Mouse (Mus musculus): Measurements from ENCODE around the gene Ndufs2. TPM values are rescaled to one million over a fixed set of nuclear protein-coding genes. Genes with fewer than 3 reads are reported as not detected.

Ndufs2 gene
- polyA plus RNA-seq (2015; fragmentation: Nextera tagmentation; extraction: Ambion mirVana), result 257 and 263 TPM in 2 replicates

- peak; percentile 7; the same call in 1 of the 2 replicates for ATAC-seq (ENCODE audit: low read depth)
These were observed at the start of gene Ndufs2 for GRCm38 (mm10) chr1:171250680-171251593. Ndufs2 (minus strand) TSS chr1:171251388.

DNA sequence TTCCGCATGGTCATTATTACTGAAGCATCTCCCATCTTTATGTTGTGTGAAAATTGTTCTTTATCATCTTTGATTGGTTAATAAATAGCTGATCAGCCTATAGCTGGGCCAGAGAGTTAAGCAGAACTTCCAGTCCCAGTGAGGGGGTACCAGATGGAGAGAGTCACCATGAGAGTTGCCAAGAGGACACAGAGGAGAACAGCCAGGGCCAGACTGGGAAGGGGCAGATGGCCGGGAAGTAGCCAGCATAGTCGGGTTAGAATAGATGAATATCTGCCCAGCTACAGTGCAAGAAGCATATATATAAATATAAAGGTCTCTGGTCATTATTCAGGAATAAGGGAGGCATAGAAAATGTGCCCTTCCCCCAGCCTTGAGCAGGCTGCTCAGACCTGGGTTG lies 47.0 kb upstream of the Ndufs2 start:
- H3K9ac ChIP-seq, result no peak overlapping the region
- WGBS, result 75% methylated on average over 3 of the region's 3 CpGs
- no peaks in the 10 kb centered on the region for H3K36me3 ChIP-seq
- no peak overlapping the region for H3K4me3 ChIP-seq
- no peaks in the 10 kb centered on the region for H3K9me3 ChIP-seq
- no peak overlapping the region for H3K27ac ChIP-seq (replicated peaks)
- H3K27me3 ChIP-seq, result peaks cover 39% of the 10 kb centered on the region
- no peak overlapping the region for H3K4me2 ChIP-seq
- H3K4me1 ChIP-seq (replicated peaks), result peaks cover 12% of the 10 kb centered on the region
- no peak for ATAC-seq (ENCODE audit: low read depth)

More at GRCm38 (mm10) chr1:171250680-171251593, at the start of gene Ndufs2:
- Histone ChIP-seq H3K9me3 (no peaks in the 10 kb centered on the region), H3K36me3 (no peaks in the 10 kb centered on the region), H3K4me3 (peak within 1 kb of the TSS; percentile 29), H3K9ac (peak within 1 kb of the TSS; percentile 41), H3K27ac (replicated peaks) (peak within 1 kb of the TSS; percentile 77), H3K4me1 (replicated peaks) (peaks cover 61% of the 10 kb centered on the region), H3K27me3 (no peaks in the 10 kb centered on the region), H3K4me2 (peak within 1 kb of the TSS; percentile 53)
- 12% methylated on average over 26 of the region's 26 CpGs for WGBS

- H3K4me3 ChIP-seq, result peak overlapping the region; percentile 63
- peak; percentile 19; the same call in 1 of the 2 replicates for ATAC-seq (ENCODE audit: low read depth)
- no peaks in the 10 kb centered on the region for H3K9me3 ChIP-seq
- WGBS, result 21% methylated on average over 3 of the region's 3 CpGs
- peaks cover 1% of the 10 kb centered on the region for H3K36me3 ChIP-seq
- peak overlapping the region; percentile 54 for H3K4me2 ChIP-seq
- H3K9ac ChIP-seq, result peak overlapping the region; percentile 85
- H3K27ac ChIP-seq (replicated peaks), result peak overlapping the region; percentile 94
- H3K27me3 ChIP-seq, result peaks cover 36% of the 10 kb centered on the region
- H3K4me1 ChIP-seq (replicated peaks), result peaks cover 14% of the 10 kb centered on the region
These were observed 43.8 kb upstream of the Ndufs2 start for GRCm38 (mm10) chr1:171295063-171295402.

GRCm38 (mm10) chr1:171294298-171295062 lies 43.3 kb upstream of the Ndufs2 start, which contains the start of gene Ufc1:
Ufc1 (minus strand) TSS chr1:171295024.
- Histone ChIP-seq H3K36me3 (peaks cover 7% of the 10 kb centered on the region), H3K9me3 (no peaks in the 10 kb centered on the region), H3K27ac (replicated peaks) (peak within 1 kb of the TSS; percentile 94), H3K4me2 (peak within 1 kb of the TSS; percentile 80), H3K9ac (peak within 1 kb of the TSS; percentile 85), H3K4me3 (peak within 1 kb of the TSS; percentile 63), H3K4me1 (replicated peaks) (peaks cover 14% of the 10 kb centered on the region), H3K27me3 (peaks cover 34% of the 10 kb centered on the region)
- WGBS, result under 1% methylated on average over 42 of the region's 42 CpGs
- peak; percentile 84 for ATAC-seq (ENCODE audit: low read depth)

DNA sequence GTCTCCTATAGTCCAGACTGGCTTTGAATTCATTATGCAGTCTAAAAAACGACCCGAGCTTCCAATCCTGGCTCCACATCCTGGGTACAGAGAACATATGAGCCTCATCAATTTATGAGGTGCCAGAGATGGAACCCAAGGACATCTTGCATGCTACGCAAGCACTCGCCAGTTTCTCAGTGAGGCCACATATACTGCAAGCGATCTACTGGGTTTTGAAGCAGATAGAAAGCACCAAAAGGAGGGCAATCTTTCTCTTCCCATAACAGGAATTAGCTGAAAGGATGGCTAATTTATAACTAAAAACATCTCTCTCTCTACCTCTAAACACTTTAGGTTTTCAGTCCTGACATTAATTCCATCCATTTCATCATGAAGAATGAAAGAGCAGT lies 42.7 kb upstream of the Ndufs2 start:
- H3K36me3 ChIP-seq, result peaks cover 13% of the 10 kb centered on the region
- H3K4me3 ChIP-seq, result peak overlapping the region; percentile 63
- no peaks in the 10 kb centered on the region for H3K9me3 ChIP-seq
- peaks cover 33% of the 10 kb centered on the region for H3K27me3 ChIP-seq
- peaks cover 14% of the 10 kb centered on the region for H3K4me1 ChIP-seq (replicated peaks)
- H3K9ac ChIP-seq, result peak overlapping the region; percentile 85
- WGBS, result 39% methylated on average over 5 of the region's 5 CpGs
- ATAC-seq (ENCODE audit: low read depth), result no peak
- peak overlapping the region; percentile 80 for H3K4me2 ChIP-seq
- H3K27ac ChIP-seq (replicated peaks), result peak overlapping the region; percentile 94

DNA sequence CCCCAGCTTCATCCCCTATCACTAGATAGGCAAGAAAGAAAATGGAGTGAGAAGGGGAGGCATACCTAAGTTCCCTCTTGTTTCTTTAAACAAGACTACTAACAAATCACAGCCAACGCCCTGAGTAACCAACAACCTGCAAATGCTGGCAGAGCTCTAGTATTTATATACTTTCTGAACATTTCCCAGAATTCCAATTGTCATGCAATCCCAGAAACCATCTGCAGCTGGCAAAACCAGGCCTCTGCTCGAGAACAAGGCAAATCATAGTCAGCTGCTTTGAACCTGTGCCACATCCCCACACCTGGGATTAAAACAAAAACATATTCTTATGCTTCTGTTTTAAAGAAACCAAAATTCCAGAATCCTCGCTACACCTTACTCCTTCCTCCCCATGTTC lies 42.2 kb upstream of the Ndufs2 start:
- Histone ChIP-seq H3K9ac (peak overlapping the region; percentile 85), H3K4me3 (peak overlapping the region; percentile 63), H3K36me3 (peaks cover 18% of the 10 kb centered on the region), H3K4me1 (replicated peaks) (peaks cover 19% of the 10 kb centered on the region), H3K27me3 (peaks cover 27% of the 10 kb centered on the region), H3K9me3 (no peaks in the 10 kb centered on the region), H3K4me2 (peak overlapping the region; percentile 80), H3K27ac (replicated peaks) (no peak overlapping the region)
- 89% methylated on average over 3 of the region's 3 CpGs for WGBS
- no peak for ATAC-seq (ENCODE audit: low read depth)

- Histone ChIP-seq H3K4me2 (peak overlapping the region; percentile 68), H3K9me3 (no peaks in the 10 kb centered on the region), H3K27ac (replicated peaks) (peak overlapping the region; percentile 97), H3K36me3 (peaks cover 54% of the 10 kb centered on the region), H3K9ac (0 out of 2 replicates have a peak overlapping the region, but pooled peaks have one; percentile 97), H3K4me1 (replicated peaks) (peaks cover 41% of the 10 kb centered on the region), H3K4me3 (peak overlapping the region; percentile 88), H3K27me3 (no peaks in the 10 kb centered on the region)
- no peak for ATAC-seq (ENCODE audit: low read depth)
- WGBS, result 61% methylated on average over 4 of the region's 4 CpGs
These were observed 37.1 kb upstream of the Ndufs2 start for GRCm38 (mm10) chr1:171288328-171288727.

DNA sequence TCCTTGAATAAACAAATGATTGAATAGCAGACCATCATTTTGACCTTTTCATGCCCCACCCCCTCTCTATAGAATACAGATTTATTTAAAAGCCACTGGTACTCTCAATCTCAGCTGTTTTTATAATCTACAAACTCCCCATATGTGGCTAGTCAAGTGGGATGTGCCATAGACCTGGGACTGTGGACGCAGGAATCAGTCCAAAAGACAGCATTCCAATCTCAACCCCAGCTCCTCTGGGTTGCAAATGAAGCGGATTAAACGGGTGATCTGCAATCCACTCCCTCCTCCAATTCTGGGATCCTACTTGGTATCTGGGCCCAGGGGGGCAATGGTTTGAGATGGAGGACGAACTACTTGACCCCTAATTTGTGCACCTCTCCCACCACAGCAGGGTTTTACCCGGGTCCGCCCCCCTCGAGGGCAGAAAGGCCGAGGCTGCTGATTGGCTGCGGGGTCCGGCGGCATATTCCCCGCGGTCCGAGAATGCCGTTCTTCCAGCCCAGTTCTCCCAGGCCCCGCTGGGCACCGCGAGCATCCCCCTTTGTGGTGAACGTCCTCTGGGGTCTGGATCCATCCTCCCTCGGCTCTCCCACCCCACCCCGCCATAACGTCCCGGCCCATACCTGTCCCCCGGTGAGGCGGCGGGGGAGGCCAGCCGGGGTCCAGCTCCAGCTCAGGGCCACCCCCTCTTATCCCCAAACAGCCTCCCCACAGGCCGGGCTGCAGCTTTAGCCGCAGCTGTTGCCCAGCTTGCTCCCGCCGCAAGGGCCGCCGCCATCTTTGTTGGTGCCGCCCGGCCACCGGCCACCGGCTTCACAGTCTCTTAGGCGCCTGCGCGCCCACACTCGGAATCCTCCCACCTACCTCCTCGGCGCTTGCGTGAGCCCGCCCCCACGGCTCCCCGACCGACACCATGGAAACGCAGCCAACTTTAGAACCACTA lies 36.2 kb upstream of the Ndufs2 start, which contains the start of gene Usp21:
Gene Usp21 (minus strand): TSS at position 856 of the 946 bp plus-strand sequence.
- H3K9me3 ChIP-seq, result no peaks in the 10 kb centered on the region
- peaks cover 38% of the 10 kb centered on the region for H3K4me1 ChIP-seq (replicated peaks)
- peak within 1 kb of the TSS; percentile 97 for H3K27ac ChIP-seq (replicated peaks)
- WGBS, result under 1% methylated on average over 49 of the region's 49 CpGs
- H3K4me3 ChIP-seq, result peak within 1 kb of the TSS; percentile 88
- peak within 1 kb of the TSS; percentile 97 for H3K9ac ChIP-seq
- peaks cover 63% of the 10 kb centered on the region for H3K36me3 ChIP-seq
- no peaks in the 10 kb centered on the region for H3K27me3 ChIP-seq
- peak within 1 kb of the TSS; percentile 68 for H3K4me2 ChIP-seq
- peak; percentile 94 for ATAC-seq (ENCODE audit: low read depth)

- H3K4me1 ChIP-seq (replicated peaks), result peaks cover 46% of the 10 kb centered on the region
- peaks cover 65% of the 10 kb centered on the region for H3K36me3 ChIP-seq
- no peak overlapping the region for H3K27ac ChIP-seq (replicated peaks)
- 90% methylated on average over 19 of the region's 19 CpGs for WGBS
- no peaks in the 10 kb centered on the region for H3K9me3 ChIP-seq
- H3K27me3 ChIP-seq, result no peaks in the 10 kb centered on the region
- no peak for ATAC-seq (ENCODE audit: low read depth)
- H3K4me3 ChIP-seq, result peak overlapping the region; percentile 88
- peak overlapping the region; percentile 97 for H3K9ac ChIP-seq
- H3K4me2 ChIP-seq, result peak overlapping the region; percentile 68
These were observed 35.3 kb upstream of the Ndufs2 start for GRCm38 (mm10) chr1:171286517-171286916.

- 87% methylated on average over 20 of the region's 20 CpGs for WGBS
- H3K4me3 ChIP-seq, result no peak overlapping the region
- peaks cover 53% of the 10 kb centered on the region for H3K4me1 ChIP-seq (replicated peaks)
- H3K9me3 ChIP-seq, result no peaks in the 10 kb centered on the region
- H3K27me3 ChIP-seq, result no peaks in the 10 kb centered on the region
- no peak overlapping the region for H3K9ac ChIP-seq
- peaks cover 65% of the 10 kb centered on the region for H3K36me3 ChIP-seq
- no peak for ATAC-seq (ENCODE audit: low read depth)
- H3K27ac ChIP-seq (replicated peaks), result no peak overlapping the region
- no peak overlapping the region for H3K4me2 ChIP-seq
These were observed 34.1 kb upstream of the Ndufs2 start for GRCm38 (mm10) chr1:171285096-171285892.
